Comparison of ENCODE assay signal across 25 mouse cellular contexts in the genomic region with DNA sequence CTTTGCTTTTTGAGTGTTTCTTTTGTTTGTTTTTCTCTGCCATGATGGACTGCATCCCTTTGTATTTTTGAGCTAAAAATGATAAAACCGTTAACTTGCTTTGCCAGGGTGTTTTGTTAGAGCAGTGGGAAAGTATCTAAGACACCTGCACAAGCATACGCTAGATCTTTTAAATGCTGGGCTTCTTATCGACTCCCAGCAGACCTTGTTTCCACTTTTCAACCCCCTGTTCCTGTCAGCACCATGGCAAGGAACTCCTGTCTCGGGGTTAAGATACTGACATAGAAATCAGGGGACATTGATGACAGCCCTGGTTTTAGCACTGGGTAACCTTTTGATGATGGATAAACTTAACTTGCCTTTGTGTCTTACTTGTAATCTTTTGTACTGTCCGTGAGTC.
DNase-seq lines count a peak whose midpoint lies in the region; ATAC-seq and TF ChIP-seq lines count a peak whose summit lies in the region.
"Had no signal": no experiment of that assay in that cellular context is flagged by ENCODE, and none has a peak within 500 bp of the region (broad histone marks: within the 10 kb centered on the region; RNA-seq: fewer than 3 reads in every experiment).

No protein-coding gene starts in this region.

- no peak for TF ChIP-seq CTCF in liver, postnatal 0 days (IDR thresholded peaks at IDR 0.05; ENCODE audit: low read depth)

- H3K27ac ChIP-seq in heart, embryonic 13.5 days (replicated peaks): 0 out of 2 replicates have a peak overlapping the region, but pooled peaks have one; percentile 16
- H3K27ac ChIP-seq in liver, embryonic 12.5 days: peak overlapping the region; percentile 67
- no peak overlapping the region for H3K27ac ChIP-seq in liver, postnatal 0 days (ENCODE audit: low read depth)
- H3K27ac ChIP-seq in forebrain, embryonic 12.5 days: no peak overlapping the region
- no peak overlapping the region for H3K27ac ChIP-seq in heart, embryonic 11.5 days (ENCODE audit: low read depth, low read length)
- H3K27ac ChIP-seq: heart, embryonic 10.5 days; limb, embryonic 10.5 days; limb, embryonic 15.5 days; lung, embryonic 15.5 days; stomach, embryonic 15.5 days had no signal

- H3K36me3 ChIP-seq in heart, embryonic 13.5 days: no peaks in the 10 kb centered on the region
- H3K36me3 ChIP-seq in liver, embryonic 12.5 days: no peaks in the 10 kb centered on the region
- no peaks in the 10 kb centered on the region for H3K36me3 ChIP-seq in liver, postnatal 0 days (replicated peaks; ENCODE audit: insufficient read depth, low read length)
- no peaks in the 10 kb centered on the region for H3K36me3 ChIP-seq in forebrain, embryonic 12.5 days (replicated peaks)
- no peaks in the 10 kb centered on the region for H3K36me3 ChIP-seq in heart, embryonic 11.5 days (ENCODE audit: control insufficient read depth, insufficient read depth, low read length)
- H3K36me3 ChIP-seq: heart, embryonic 10.5 days; limb, embryonic 10.5 days; limb, embryonic 15.5 days; lung, embryonic 15.5 days; stomach, embryonic 15.5 days had no signal

- WGBS in heart, embryonic 13.5 days: 24% methylated on average over 5 of the region's 5 CpGs
- 25% methylated on average over 5 of the region's 5 CpGs for WGBS in liver, embryonic 12.5 days (ENCODE audit: insufficient replicate concordance)
- WGBS in liver, postnatal 0 days (ENCODE audit: insufficient replicate concordance): 51% methylated on average over 5 of the region's 5 CpGs
- 91% methylated on average over 5 of the region's 5 CpGs for WGBS in forebrain, embryonic 12.5 days
- whole genome bisulfite sequencing in heart, embryonic 11.5 days (ENCODE audit: insufficient replicate concordance): 28% methylated on average over 5 of the region's 5 CpGs

- no peaks in the 10 kb centered on the region for H3K27me3 ChIP-seq in heart, embryonic 13.5 days (replicated peaks)
- no peaks in the 10 kb centered on the region for H3K27me3 ChIP-seq in liver, embryonic 12.5 days (replicated peaks)
- no peaks in the 10 kb centered on the region for H3K27me3 ChIP-seq in liver, postnatal 0 days (ENCODE audit: insufficient read depth, low read length)
- no peaks in the 10 kb centered on the region for H3K27me3 ChIP-seq in forebrain, embryonic 12.5 days
- no peaks in the 10 kb centered on the region for H3K27me3 ChIP-seq in heart, embryonic 11.5 days (ENCODE audit: control insufficient read depth, insufficient read depth, low read length)
- H3K27me3 ChIP-seq: limb, embryonic 15.5 days; lung, embryonic 15.5 days; megakaryocyte, embryonic 14.5 days; stomach, embryonic 15.5 days had no signal

- H3K4me2 ChIP-seq in heart, embryonic 13.5 days: 0 out of 2 replicates have a peak overlapping the region, but pooled peaks have one; percentile 6
- peak overlapping the region; percentile 10 for H3K4me2 ChIP-seq in liver, embryonic 12.5 days
- no peak overlapping the region for H3K4me2 ChIP-seq in liver, postnatal 0 days (ENCODE audit: low read depth, low read length)
- no peak overlapping the region for H3K4me2 ChIP-seq in forebrain, embryonic 12.5 days
- H3K4me2 ChIP-seq in heart, embryonic 11.5 days: no peak overlapping the region
- H3K4me2 ChIP-seq: hindbrain, embryonic 14.5 days; limb, embryonic 15.5 days; lung, embryonic 15.5 days; stomach, embryonic 15.5 days had no signal

- TF ChIP-seq EP300 in liver, postnatal 0 days (IDR thresholded peaks at IDR 0.05; ENCODE audit: low read depth): peak; percentile 63

- DNase-seq in heart, adult 11 months: no peak
- peak; percentile 94 for DNase-seq in MEL-GATA-1-ER (ENCODE audit: extremely low read depth, low read depth)
- no peak for DNase-seq in liver, postnatal 0 days
- DNase-seq in adrenal gland, adult 18-20 months (ENCODE audit: low spot score in 2 of 2): no peak
- DNase-seq: adrenal gland, adult 2 months; adrenal gland, postnatal 36 days; cerebellum, adult 8-10 months; cerebellum, postnatal 25 days; heart, postnatal 10 days; kidney, adult 11 months; kidney, postnatal 36 days; lung, postnatal 36 days; midbrain, embryonic 14.5 days; right cerebral cortex, postnatal 25 days had no signal

- no peak overlapping the region for H3K9ac ChIP-seq in heart, embryonic 13.5 days
- H3K9ac ChIP-seq in liver, embryonic 12.5 days: no peak overlapping the region
- no peak overlapping the region for H3K9ac ChIP-seq in liver, postnatal 0 days (replicated peaks)
- H3K9ac ChIP-seq in forebrain, embryonic 12.5 days: no peak overlapping the region
- no peak overlapping the region for H3K9ac ChIP-seq in heart, embryonic 11.5 days (ENCODE audit: low read depth, low read length)
- H3K9ac ChIP-seq: hindbrain, embryonic 14.5 days; limb, embryonic 15.5 days; lung, embryonic 15.5 days; stomach, embryonic 15.5 days had no signal

- no peak for ATAC-seq in heart, embryonic 13.5 days (ENCODE audit: extremely low read depth, insufficient number of reproducible peaks, low FRiP score, low TSS enrichment)
- ATAC-seq in liver, embryonic 12.5 days: peak; percentile 78
- ATAC-seq in liver, postnatal 0 days: peak; percentile 46
- no peak for ATAC-seq in forebrain, embryonic 12.5 days (ENCODE audit: low FRiP score)
- no peak for ATAC-seq in heart, embryonic 11.5 days (replicated peaks; ENCODE audit: insufficient number of reproducible peaks, low FRiP score, low TSS enrichment)

- peaks cover 41% of the 10 kb centered on the region for H3K4me1 ChIP-seq in heart, embryonic 13.5 days
- H3K4me1 ChIP-seq in liver, embryonic 12.5 days: peaks cover 50% of the 10 kb centered on the region
- H3K4me1 ChIP-seq in liver, postnatal 0 days (ENCODE audit: insufficient read depth): peaks cover 37% of the 10 kb centered on the region
- peaks cover 14% of the 10 kb centered on the region for H3K4me1 ChIP-seq in forebrain, embryonic 12.5 days
- peaks cover 21% of the 10 kb centered on the region for H3K4me1 ChIP-seq in heart, embryonic 11.5 days (ENCODE audit: control insufficient read depth, insufficient read depth, low read length)
- H3K4me1 ChIP-seq: limb, embryonic 10.5 days; limb, embryonic 15.5 days; stomach, embryonic 15.5 days had no signal

- no peaks in the 10 kb centered on the region for H3K9me3 ChIP-seq in heart, embryonic 13.5 days
- H3K9me3 ChIP-seq in liver, embryonic 12.5 days (replicated peaks): no peaks in the 10 kb centered on the region
- H3K9me3 ChIP-seq in liver, postnatal 0 days (ENCODE audit: low read length): no peaks in the 10 kb centered on the region
- no peaks in the 10 kb centered on the region for H3K9me3 ChIP-seq in forebrain, embryonic 12.5 days
- 0 out of 2 replicates have a peak, but pooled peaks cover 2% of the 10 kb centered on the region for H3K9me3 ChIP-seq in heart, embryonic 11.5 days (replicated peaks; ENCODE audit: control insufficient read depth, low read length)
- H3K9me3 ChIP-seq: heart, embryonic 10.5 days; limb, embryonic 10.5 days; limb, embryonic 15.5 days; lung, embryonic 15.5 days; megakaryocyte, embryonic 14.5 days; stomach, embryonic 15.5 days had no signal

- no peak overlapping the region for H3K4me3 ChIP-seq in heart, embryonic 13.5 days
- no peak overlapping the region for H3K4me3 ChIP-seq in liver, embryonic 12.5 days
- no peak overlapping the region for H3K4me3 ChIP-seq in liver, postnatal 0 days (ENCODE audit: low read depth, low read length)
- H3K4me3 ChIP-seq in forebrain, embryonic 12.5 days (replicated peaks): no peak overlapping the region
- H3K4me3 ChIP-seq in heart, embryonic 11.5 days (ENCODE audit: low read depth, low read length): no peak overlapping the region
- H3K4me3 ChIP-seq: heart, embryonic 10.5 days; limb, embryonic 10.5 days; limb, embryonic 15.5 days; lung, embryonic 15.5 days; stomach, embryonic 15.5 days had no signal

Comparison
In these comparisons a context has a peak if more than half of its experiments do, and no peak if none do; other contexts are left out.
1. H3K27ac ChIP-seq: peak in heart, embryonic 13.5 days (single experiment) and liver, embryonic 12.5 days (single experiment); none in liver, postnatal 0 days (single experiment), forebrain, embryonic 12.5 days (single experiment) and heart, embryonic 11.5 days (single experiment).
2. H3K4me2 ChIP-seq: peak in heart, embryonic 13.5 days (single experiment) and liver, embryonic 12.5 days (single experiment); none in liver, postnatal 0 days (single experiment), forebrain, embryonic 12.5 days (single experiment) and heart, embryonic 11.5 days (single experiment).
3. ATAC-seq: peak in liver, embryonic 12.5 days (single experiment) and liver, postnatal 0 days (single experiment); none in heart, embryonic 13.5 days (single experiment), forebrain, embryonic 12.5 days (single experiment) and heart, embryonic 11.5 days (single experiment).